Mouse (Mus musculus) gastrocnemius, adult 18-20 months (tissue): ENCODE results near the gene Syt15. TPM values are rescaled to one million over a fixed set of nuclear protein-coding genes. Genes with fewer than 3 reads are reported as not detected.
"Not testable (repeated sequence)": the region's sequence is repeated elsewhere in the genome, so short reads cannot be mapped to it uniquely, and the experiment has no call there.

Experiments used
- DNase-seq: peaks from one replicate; pipeline ENCODE4 v3.0.0; 2021; ENCODE audit warnings: low spot score
- total RNA-seq, 2 experiments: library from RNA; stranded (reverse); gene quantifications; 2 replicates each; pipeline ENCODE4 v1.2.3; 2021

Gene Syt15
- total RNA-seq, 2 experiments from 2014 or later: 0.24 to 0.30 TPM

DNA sequence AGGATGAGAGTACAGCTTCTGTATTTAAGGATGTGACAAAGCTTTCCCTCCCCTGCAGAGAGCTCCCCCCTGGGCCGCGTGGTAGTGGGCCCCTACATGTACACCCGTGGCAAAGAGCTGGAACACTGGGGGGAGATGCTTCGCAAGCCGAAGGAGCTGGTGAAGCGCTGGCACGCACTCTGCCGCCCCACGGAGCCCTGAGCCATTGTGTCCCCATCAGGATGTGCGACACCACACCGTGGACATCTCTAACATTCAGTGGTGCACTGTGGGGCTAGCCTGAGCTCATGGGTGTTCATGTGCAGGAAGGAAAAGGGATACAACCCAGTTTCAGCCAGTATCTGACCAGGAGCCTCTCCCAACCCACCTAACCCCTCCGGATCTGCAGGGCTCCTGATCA lies 8.6 kb downstream of the Syt15 start:
- no peak for DNase-seq

DNA sequence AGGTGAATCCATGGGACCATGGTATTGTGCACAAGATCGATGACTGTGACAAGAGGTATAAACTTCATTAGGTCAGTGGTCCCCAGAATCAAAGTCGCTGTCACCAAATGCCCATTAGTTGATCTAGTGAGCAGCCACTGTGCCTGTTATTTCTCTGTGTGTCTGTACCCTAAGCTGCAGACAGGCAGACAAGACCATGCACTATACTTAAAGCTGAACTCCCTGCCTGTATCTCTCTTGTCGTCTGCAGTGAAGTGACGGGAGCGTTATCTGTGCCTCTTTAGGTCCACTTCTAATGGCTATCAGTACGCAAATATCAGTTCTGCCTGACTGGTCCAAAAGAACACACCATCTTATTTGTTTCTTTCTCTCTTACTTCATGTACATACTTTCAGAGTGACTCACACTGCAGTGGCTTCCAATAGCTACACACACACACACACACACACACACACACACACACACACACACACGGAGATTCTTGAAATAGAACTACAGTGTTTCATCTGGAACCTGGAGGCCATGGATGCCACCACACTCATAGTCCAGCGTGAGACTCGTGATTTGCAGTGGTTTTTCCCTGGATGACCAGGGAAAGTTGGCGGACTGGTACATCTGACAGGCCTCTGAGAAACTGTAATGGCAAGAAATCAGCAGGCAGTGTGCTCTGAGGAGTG lies 9.6 kb downstream of the Syt15 start:
- no peak for DNase-seq

DNA sequence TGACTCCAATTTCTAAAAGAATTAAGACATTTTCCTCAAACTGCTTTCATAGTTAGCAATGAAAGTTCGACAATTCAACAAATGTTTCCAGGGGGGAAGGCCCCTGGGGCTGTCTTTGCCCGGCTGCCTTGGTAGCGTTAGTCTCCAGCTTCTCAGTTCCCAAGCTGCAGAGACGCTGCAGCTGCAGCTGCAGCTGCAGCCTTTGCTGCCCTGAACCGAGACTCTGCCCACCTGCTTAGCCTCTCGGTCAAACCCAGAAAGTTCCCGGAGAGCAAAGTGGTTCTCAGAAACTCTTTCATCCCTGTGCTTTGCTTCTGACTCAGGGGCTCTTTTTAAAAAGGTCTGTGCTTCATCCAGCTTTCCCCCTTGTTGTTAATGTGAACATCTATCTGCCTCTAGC lies 12.9 kb downstream of the Syt15 start:
- DNase-seq: no peak

DNA sequence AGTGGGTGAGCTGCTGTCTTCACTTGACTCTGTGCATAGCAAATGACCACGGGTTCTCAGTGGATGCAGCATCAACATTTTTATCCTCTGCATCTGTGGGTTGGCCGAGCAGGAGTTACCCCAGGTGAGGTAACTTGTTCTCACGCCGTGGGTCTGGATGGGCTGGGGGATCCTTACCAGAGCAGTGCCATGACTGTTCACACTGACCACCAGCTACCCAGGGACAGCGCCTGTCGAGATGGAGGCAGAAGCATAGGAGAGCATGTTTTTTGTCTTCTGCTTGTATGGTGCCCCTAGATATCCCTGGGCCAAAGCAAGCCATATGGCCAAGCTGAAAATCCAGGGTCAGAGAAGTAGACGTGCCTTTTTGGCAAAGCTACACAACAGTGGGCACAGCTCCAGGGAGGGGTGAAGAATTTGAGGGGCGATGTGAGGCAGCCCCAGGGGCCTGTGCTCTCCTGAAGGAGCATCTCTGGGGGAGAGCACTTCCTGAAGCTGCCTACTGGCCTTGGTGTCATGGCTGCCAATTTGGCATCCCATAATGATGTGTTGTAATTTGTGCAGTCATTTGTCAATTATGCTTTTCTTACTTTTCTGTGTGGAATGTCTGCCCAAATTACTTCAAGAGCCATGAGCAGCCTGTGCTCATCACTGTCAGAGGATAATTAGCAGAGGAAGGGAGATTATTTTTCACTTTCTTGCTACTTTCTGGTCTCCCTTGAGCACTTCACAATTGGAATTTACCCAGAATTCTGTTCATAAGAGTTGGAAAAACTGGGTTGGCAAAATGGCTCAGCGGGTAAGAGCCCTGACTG lies 13.7 kb downstream of the Syt15 start:
- DNase-seq: no peak

DNA sequence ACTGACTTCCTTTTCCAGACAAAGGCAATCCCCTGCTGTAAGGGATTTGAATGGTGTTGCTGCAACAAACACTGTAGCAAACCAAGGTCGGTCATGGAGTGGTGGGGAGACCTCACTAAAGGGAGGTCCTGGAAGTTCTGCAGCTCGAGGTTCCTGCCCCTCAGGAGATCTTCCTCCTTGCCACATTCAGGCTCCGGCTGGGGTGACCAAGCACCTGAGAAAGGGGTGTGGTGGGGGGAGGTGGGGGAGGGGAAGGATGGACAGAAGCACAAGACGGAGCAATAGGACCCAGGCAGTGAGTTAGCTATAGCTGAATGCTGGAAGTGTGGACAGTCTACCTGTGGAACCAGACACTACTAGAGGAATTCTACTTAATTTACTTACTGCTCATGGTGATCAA lies 14.5 kb downstream of the Syt15 start:
- DNase-seq: no peak

DNA sequence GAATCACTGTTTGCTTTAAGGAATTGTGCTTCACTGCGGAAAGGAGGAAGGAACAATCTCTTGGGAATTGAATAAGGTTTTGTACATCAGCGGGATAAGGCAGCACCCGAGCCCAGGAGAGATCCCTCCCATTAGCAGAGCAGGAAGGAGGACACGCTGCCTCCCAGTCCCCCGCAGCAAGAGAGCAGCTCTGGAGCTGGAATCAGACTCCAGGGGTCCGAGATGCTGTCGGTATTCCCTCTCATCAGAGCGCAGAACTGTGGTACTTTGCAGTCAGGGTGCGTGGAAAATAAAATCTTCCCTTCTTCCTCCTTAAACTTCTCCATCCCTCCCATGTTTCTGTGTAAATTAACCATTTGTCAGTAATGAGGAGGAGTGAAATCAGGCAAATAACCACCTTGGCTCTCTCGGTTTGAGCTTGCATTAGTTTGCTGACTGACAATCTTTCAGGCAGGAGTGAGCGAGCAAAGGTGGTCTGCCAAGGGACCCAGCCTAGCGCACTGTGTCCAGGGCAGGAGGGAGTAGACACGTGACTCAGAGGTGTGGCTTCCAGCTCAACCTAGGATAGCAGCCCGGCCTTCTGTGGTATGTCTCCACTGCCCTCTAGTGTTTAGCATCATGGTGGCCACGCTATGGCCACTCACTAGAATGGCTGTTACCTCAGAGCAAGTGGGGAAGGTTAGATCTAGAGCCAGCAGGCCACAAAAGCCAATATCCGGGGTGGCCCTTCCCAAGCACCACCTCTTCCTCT lies 15.4 kb downstream of the Syt15 start:
- peak; percentile 67 for DNase-seq

DNA sequence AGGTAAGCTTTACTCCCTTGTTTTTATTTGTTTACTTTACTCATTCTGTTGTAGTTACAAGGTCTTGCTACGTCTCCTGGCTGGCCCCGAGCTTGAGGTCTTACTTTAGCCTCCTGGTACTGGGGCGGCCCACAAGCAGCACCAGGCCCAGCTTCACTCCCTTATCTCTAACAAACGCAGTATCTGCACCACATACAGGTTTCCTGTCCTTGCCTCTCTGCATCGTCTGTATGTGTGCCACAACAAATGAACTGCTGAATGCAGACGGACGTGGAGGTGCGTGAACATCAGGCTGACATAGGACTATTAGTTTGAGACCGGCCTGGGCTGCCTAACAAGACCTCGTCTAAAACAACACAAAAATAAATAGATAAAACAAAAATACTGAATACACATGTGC lies 20.9 kb downstream of the Syt15 start:
- no peak for DNase-seq

DNA sequence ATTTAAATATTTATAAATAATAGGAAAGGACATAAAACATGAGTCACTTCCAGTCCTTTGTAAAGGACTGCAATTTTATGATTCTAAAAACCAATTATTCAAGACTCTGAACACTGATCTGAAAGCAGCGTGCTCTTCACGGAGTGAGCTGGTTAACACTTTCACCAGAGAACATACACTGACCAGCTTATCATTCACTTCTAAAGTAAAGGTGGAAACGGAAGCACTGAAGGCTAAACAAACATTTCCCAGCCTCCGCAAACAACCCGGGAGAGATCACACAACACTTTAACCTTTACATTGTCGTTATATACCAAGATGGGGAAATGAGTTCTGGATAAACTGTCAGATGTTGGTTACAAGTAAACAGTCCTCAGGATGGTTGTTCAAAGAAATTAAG lies 21.3 kb downstream of the Syt15 start:
- no peak for DNase-seq

DNA sequence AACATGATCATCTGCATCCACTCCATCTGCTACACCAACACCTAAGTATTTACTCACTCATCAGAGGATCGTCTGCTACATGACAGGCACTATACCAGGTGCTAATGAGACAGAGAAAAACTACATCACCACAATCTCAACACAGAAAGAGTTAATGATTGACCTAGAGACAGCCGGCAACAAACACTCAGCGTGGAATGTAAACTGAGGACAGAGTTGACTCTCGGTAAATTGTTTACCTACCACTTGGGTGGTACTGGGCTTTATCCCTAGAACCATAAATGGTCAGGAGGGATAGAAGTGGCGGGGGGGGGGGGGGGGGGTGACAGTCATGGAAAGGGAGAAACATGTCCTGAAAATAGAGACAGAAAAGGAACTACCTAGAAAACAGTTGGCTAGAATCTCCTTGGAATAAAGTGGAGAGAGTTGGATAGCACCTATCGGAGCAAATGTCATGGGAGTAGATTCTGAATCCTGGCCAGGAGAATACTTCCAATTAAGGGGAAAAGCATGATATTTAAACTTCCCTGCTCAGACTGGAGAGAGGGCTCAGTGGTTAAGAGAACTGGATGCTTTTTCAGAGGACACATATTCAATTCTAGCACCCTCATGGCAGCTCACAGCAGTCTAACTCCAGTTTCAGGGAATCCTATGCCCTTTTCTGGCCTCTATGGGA lies 33.2 kb downstream of the Syt15 start:
- no peak for DNase-seq

DNA sequence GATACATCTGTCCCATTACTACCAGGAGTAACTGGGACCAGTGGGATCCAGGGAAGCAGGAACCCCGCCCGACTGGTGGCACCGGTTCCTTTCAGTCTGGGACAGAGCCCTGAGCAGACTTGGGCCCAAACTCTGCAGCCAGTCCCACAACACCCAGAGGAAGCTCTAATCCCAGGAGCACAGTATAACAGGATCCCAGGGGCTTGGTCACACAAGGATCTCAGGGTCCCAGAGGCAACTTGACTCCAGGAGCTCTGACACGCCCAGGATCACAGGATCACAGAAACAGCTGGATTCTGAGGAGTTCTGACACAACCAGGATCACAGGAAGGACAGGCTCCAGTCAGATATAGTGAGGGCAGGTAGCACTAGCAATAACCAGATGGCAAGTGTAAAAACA lies 33.9 kb downstream of the Syt15 start:
- DNase-seq: no peak

DNA sequence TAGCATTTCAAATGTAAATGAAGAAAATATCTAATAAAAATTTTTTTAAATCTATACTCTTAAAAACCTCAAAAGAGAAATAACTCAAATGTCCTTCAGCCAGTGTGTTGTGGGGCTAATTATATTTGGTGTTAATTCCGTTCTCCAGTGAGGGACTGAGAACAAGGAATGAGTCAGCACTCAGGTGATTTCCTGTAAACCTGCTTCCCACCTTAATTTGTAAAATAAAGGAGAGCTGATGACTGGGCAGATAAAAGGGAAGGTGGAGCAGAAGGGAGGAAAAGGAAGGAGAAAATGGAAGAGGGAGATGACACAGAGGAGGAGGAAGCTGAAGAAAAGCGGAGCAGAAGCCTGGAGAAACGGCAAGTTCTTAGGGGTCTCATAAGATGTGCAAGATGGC lies 39.1 kb downstream of the Syt15 start:
- not testable (repeated sequence) for DNase-seq

DNA sequence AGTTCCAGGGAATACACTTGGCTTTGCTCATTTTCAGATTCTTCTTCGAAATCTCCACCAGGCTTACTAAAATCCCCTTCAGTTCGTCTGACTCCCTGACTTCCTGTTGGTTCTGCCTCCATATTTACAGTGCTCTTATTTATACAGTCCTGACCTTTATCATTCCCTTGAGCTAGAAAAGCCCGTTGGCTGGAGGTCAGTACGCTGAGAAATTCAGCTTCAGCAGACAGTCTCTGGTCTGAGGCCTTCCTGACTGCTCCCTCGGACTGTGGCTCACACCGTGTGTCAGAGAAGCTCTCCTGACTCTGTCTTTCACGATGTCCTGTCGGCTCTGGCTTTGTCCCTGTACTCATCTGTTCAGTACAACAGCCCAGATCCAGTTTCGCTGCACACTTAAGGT lies 48.7 kb downstream of the Syt15 start:
- no peak for DNase-seq

DNA sequence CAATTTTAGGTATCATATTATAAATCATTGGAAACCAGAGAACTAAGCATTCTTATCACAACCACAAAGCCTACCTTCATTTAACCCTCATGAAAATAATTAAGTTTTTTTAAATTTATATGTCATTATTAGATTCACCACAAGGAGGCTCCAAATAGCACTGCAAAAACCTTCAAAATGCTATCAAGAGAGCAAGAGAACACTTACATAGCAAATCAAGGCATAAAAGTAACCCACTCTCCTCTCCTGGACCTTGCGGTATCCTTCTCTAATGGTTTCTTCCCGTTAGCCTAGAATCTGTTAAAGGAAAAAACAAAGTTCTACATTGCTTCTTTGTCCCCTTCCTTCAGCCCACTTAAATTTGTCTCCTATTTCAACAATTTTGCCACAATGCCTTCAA lies 53.9 kb downstream of the Syt15 start:
- DNase-seq: no peak

DNA sequence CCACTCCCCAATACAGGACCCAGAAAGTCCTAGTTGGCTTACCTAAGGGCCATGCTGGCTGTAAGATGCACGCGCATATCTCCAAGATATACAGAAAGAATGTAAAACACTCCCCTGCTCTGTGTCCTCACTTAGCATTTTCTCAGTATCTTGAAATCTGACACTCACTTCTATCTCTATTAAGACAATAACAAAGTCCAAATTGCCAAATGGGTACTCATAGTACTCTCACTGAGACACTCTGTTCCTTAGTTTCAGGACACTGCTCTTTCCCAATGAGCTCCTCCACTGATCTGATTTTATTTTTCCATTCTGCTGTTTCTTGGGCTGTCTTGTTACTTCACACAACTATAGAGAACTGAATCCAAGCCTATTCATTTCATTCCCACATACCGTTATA lies 54.7 kb downstream of the Syt15 start:
- DNase-seq: no peak

DNA sequence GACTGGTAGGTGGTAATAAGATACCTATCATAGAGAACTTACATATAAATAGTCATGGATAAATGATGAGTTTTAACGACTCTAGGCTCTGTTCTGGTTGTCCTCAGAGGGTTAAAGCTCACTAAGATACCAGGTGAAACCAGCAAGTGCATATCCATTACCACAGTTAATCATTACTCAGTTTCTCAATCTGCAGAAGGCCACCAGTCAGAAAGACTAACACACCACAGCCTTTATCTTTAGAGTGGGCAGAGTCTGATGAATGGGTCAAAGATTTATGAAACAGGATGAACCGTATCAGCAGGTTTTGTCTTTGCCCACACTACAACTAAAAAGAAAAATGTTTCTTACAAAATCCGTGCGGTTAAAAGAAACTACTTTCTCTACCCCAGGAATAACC lies 55.8 kb downstream of the Syt15 start:
- DNase-seq: no peak

DNA sequence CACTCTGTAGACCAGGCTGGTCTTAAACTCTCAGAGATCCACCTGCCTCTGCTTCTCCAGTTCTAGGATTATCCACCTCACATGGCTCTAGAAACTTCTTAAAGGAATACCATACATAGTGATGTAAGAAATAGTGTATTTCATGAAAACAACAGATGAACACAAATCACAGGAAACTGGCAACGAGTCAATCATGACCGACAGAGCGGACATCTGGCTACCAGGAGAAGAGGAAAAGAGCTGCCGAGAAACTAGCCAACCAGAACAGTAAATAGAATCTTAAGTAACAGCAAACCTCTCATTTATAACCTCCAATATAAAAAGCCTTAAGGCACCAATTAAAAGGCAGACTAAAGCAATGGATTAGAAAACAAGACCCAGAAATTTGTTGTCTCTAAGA lies 60.3 kb downstream of the Syt15 start:
- DNase-seq: no peak

Other genes with a start within 250 kb of the Syt15 start
- gene Zfp488, start 240.8 kb upstream of the Syt15 start, total RNA-seq: not detected
- gene Gm30083, start 204.4 kb upstream of the Syt15 start, total RNA-seq: not detected
- not detected for gene Gm5460, start 202.8 kb upstream of the Syt15 start, total RNA-seq
- not detected for gene Antxrl, start 166.9 kb upstream of the Syt15 start, total RNA-seq
- 1 to 10 TPM in 1 of 2 experiments, under 1 TPM in 1; 0.88 to 1.0 TPM for gene Anxa8, start 133.6 kb upstream of the Syt15 start, total RNA-seq
- gene A630023A22Rik, start 116.8 kb upstream of the Syt15 start, total RNA-seq: not detected
- gene Npy4r, start 67.1 kb upstream of the Syt15 start, total RNA-seq: under 1 TPM in 1 of 2 experiments, not detected in 1; 0.07 TPM
- under 1 TPM; 0.02 TPM for gene Gprin2, start 17.9 kb upstream of the Syt15 start, total RNA-seq
- 10 to 100 TPM; 10.0 to 12.9 TPM for gene Shld2, start 90.9 kb downstream of the Syt15 start, total RNA-seq
- 100 to 1,000 TPM; 117 to 119 TPM for gene Glud1, start 91.1 kb downstream of the Syt15 start, total RNA-seq
- gene Fam25c, start 135.8 kb downstream of the Syt15 start, total RNA-seq: not detected
- 10 to 100 TPM in 1 of 2 experiments, 1 to 10 TPM in 1; 7.7 to 19.1 TPM for gene Sncg, start 155.2 kb downstream of the Syt15 start, total RNA-seq
- 10 to 100 TPM in 1 of 2 experiments, 1 to 10 TPM in 1; 8.9 to 12.6 TPM for gene Mmrn2, start 155.9 kb downstream of the Syt15 start, total RNA-seq